Mouse (Mus musculus) intestine, embryonic 14.5 days (tissue): ENCODE data around the gene 2200002D01Rik. TPM values are rescaled to one million over a fixed set of nuclear protein-coding genes. Genes with fewer than 3 reads are reported as not detected.

Source experiments
- ATAC-seq: fragments of 200-750 bp; cut with Nextera tagmentation; replicated peaks from 2 replicates; pipeline ENCODE4 v1.8.0; 2017; ENCODE audit warnings: low read depth, moderate number of reproducible peaks, moderate TSS enrichment, moderate library complexity; ENCODE audit not compliant: low FRiP score, low TSS enrichment
- DNase-seq: peaks from one replicate; pipeline ENCODE4 v3.0.0-alpha.2; 2018; ENCODE audit warnings: low spot score
- H3K27ac ChIP-seq: fragments of 300-500 bp; sonication (generic); 2 replicates; pipeline ENCODE4 v1.5.1; 2014; ENCODE audit warnings: low read depth, mild to moderate bottlenecking, control low read depth
- H3K27me3 ChIP-seq: fragments of 300-500 bp; sonication (generic); replicated peaks from 2 replicates; pipeline ENCODE4 v1.6.1; 2014; ENCODE audit warnings: low read length, control low read depth; ENCODE audit not compliant: control insufficient read depth, insufficient read depth
- H3K36me3 ChIP-seq: fragments of 300-500 bp; sonication (generic); 2 replicates; pipeline ENCODE4 v1.6.1; 2014; ENCODE audit warnings: low read length, control low read depth; ENCODE audit not compliant: control insufficient read depth, insufficient read depth
- H3K4me1 ChIP-seq: fragments of 300-500 bp; sonication (generic); replicated peaks from 2 replicates; pipeline ENCODE4 v1.6.1; 2014; ENCODE audit warnings: low read length, control low read depth, mixed read lengths; ENCODE audit not compliant: control insufficient read depth, insufficient read depth
- H3K4me2 ChIP-seq: fragments of 300-500 bp; sonication (generic); 2 replicates; pipeline ENCODE4 v1.6.1; 2014; ENCODE audit warnings: low read length
- H3K4me3 ChIP-seq: fragments of 300-500 bp; sonication (generic); 2 replicates; pipeline ENCODE4 v1.5.1; 2014; ENCODE audit warnings: low read depth, low read length, control low read depth, mixed read lengths
- H3K9ac ChIP-seq: fragments of 300-500 bp; sonication (generic); 2 replicates; pipeline ENCODE4 v1.6.1; 2014; ENCODE audit warnings: mild to moderate bottlenecking, low read length
- H3K9me3 ChIP-seq: fragments of 300-500 bp; sonication (generic); 2 replicates; pipeline ENCODE4 v1.6.1; 2016; ENCODE audit warnings: low read length, control low read depth; ENCODE audit not compliant: control insufficient read depth
- WGBS: fragments of 180-500 bp; shearing (Covaris S2); extraction: QIAGEN DNeasy Blood & Tissue Kit; methylation state at CpG from one replicate; pipeline ENCODE4 v1.1.7; 2014; 5-methylcytosine and 5-hydroxymethylcytosine counted together
- polyA plus RNA-seq: library from polyadenylated mRNA; unstranded; fragments of >200 nt; fragmentation: Nextera tagmentation; extraction: Ambion mirVana; gene quantifications from 2 replicates; pipeline ENCODE4 v1.2.1, GENCODE M21; 2014

Gene 2200002D01Rik
- polyA plus RNA-seq, 1 experiment from 2014 or later = 111 TPM

DNA sequence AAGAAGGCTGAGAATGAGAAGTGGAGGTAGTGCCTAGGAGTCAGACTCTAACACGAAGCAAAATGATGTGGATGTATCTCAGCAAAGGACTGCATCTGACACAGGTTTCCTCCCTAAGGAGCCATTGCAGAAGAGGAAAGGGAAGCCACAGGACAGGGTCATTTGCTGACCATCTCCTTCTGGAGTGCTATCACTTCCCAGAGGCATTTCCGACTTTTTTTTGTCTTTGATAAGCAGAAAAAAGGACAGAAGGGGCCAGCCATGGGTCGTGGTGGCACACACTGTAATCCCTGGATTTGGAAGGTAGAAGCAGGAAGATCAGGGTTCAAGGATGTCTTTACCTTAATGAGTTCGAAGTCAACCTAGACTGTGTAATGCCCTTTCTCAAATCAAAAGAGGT lies 11.7 kb downstream of the 2200002D01Rik start:
- Histone ChIP-seq H3K27me3 (peaks cover 9% of the 10 kb centered on the region), H3K9ac (no peak overlapping the region), H3K4me2 (no peak overlapping the region), H3K9me3 (no peaks in the 10 kb centered on the region), H3K27ac (no peak overlapping the region), H3K4me3 (no peak overlapping the region), H3K36me3 (no peaks in the 10 kb centered on the region), H3K4me1 (peaks cover 10% of the 10 kb centered on the region)
- WGBS = 76% methylated on average over 4 of the region's 4 CpGs
- DNase-seq = no peak
- no peak for ATAC-seq

DNA sequence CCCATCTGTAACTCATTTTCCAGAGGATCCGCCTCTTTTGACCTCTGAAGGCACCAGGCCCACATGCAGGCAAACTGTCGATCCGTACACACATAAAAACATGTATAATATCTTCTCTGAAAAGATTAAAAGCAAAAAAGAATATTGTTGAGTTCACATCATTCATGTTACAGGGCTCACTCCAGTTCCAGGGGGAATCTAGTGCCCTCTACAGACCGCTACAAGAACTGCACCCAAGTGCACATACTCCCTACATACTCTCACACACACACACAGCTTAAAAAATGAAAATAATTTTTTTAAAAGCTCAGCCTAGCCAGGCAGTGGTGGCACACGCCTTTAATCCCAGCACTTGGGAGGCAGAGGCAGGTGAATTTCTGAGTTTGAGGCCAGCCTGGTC lies 13.6 kb downstream of the 2200002D01Rik start:
- 77% methylated on average over 5 of the region's 5 CpGs for WGBS
- ATAC-seq (no peak), DNase-seq (no peak)
- H3K4me2 ChIP-seq = no peak overlapping the region
- H3K4me1 ChIP-seq = peaks cover 10% of the 10 kb centered on the region
- H3K4me3 ChIP-seq = no peak overlapping the region
- H3K36me3 ChIP-seq = no peaks in the 10 kb centered on the region
- no peaks in the 10 kb centered on the region for H3K9me3 ChIP-seq
- H3K27ac ChIP-seq = no peak overlapping the region
- no peak overlapping the region for H3K9ac ChIP-seq
- H3K27me3 ChIP-seq = peaks cover 18% of the 10 kb centered on the region

DNA sequence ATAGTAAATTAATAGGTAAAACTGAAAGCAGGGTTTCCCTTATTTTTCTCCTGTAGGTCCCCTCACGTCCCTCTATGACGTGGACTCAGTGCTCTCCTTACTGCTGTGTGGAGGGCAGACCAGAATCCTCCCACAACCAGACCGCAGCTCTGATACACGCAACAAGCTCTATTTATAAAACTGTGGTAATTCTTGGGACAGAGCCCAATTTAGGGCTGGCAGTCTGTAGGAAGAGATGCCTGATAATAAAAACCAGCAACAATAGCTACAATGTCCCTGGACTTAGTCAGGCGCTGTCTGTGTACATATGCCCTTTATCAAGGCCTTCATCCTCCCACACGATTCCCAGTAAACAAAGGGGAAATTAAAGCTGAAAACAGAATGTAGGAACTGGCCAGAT lies 14.5 kb downstream of the 2200002D01Rik start:
- no peak overlapping the region for H3K27ac ChIP-seq
- peaks cover 18% of the 10 kb centered on the region for H3K27me3 ChIP-seq
- DNase-seq = no peak
- ATAC-seq = no peak
- H3K9ac ChIP-seq = no peak overlapping the region
- H3K4me2 ChIP-seq = no peak overlapping the region
- peaks cover under 1% of the 10 kb centered on the region; the same call in 1 of the 2 replicates for H3K4me1 ChIP-seq
- H3K4me3 ChIP-seq = no peak overlapping the region
- H3K36me3 ChIP-seq = no peaks in the 10 kb centered on the region
- WGBS = 42% methylated on average over 6 of the region's 6 CpGs
- H3K9me3 ChIP-seq = no peaks in the 10 kb centered on the region

DNA sequence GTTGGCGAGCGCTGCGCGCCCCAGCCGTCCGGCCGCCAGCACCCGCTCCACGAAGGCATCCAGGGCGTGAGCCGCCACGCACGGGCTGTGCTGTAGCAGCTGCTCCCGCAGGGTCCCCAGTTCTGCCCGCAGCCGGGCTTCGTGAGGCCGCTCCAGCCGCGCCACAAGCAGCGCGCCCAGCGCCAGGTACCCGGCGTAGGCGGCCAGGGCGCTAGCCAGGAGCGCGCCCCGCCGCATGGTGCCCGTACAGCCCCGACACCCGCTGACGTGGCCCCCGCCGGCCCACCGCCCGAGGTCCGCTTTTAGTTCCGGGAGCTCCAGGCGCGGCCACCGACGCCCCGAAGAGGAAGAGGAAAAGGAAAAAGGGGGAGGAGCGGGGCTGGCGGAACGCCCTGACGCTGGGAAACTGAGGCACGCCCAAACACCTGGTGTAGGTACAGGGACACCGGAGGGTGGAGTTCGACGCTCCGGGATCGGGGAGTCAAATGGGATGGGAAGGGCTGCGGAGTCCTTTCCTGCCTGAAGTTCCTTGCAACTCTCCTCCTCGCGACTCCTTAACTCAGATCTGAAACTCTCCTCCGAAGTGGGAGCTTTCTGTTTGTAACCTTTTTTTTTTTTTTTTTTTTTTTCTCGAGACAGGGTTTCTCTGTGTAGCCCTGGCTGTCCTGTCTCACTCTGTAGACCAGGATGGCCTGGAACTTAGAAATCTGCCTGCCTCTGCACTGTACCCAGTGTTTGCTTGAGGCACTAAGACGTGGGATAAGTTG lies 15.8 kb downstream of the 2200002D01Rik start, which contains the start of gene Kcnk6:
TSS of gene Kcnk6 (minus strand) at position 269 of the 767 bp plus-strand sequence.
- Histone ChIP-seq H3K36me3 (no peaks in the 10 kb centered on the region), H3K9ac (peak within 1 kb of the TSS; percentile 65), H3K4me3 (peak within 1 kb of the TSS; percentile 52), H3K4me2 (peak within 1 kb of the TSS; percentile 95), H3K27ac (no peak within 1 kb of the TSS), H3K9me3 (no peaks in the 10 kb centered on the region), H3K27me3 (peaks cover 18% of the 10 kb centered on the region), H3K4me1 (no peaks in the 10 kb centered on the region)
- DNase-seq (no peak), ATAC-seq (peak; percentile 65)
- WGBS = 1% methylated on average over 62 of the region's 62 CpGs

DNA sequence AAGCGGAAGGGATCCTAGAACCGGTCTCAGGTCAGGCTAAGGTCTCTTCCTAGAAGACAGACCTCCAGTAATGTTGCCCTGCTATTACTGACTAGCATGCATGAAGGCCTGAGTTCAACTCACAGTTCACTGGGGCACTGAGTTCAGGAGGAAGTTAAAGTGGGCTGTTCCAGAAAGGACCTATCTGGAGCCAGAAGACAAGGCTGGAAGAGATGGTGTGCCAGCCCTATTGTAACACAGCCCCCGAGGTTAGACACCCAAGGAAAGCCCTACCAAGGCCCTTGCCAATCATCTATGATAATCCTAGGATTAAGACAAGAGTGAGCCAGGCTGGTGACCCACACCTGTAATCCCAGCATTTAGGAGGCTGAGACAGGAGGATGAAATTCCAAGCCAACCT lies 16.7 kb downstream of the 2200002D01Rik start:
- no peaks in the 10 kb centered on the region for H3K4me1 ChIP-seq
- ATAC-seq = no peak
- H3K9me3 ChIP-seq = no peaks in the 10 kb centered on the region
- 59% methylated on average over 3 of the region's 3 CpGs for WGBS
- no peak for DNase-seq
- no peak overlapping the region for H3K9ac ChIP-seq
- peak overlapping the region; percentile 52 for H3K4me3 ChIP-seq
- H3K27me3 ChIP-seq = peaks cover 18% of the 10 kb centered on the region
- H3K4me2 ChIP-seq = peak overlapping the region; percentile 95
- H3K27ac ChIP-seq = no peak overlapping the region
- H3K36me3 ChIP-seq = no peaks in the 10 kb centered on the region

DNA sequence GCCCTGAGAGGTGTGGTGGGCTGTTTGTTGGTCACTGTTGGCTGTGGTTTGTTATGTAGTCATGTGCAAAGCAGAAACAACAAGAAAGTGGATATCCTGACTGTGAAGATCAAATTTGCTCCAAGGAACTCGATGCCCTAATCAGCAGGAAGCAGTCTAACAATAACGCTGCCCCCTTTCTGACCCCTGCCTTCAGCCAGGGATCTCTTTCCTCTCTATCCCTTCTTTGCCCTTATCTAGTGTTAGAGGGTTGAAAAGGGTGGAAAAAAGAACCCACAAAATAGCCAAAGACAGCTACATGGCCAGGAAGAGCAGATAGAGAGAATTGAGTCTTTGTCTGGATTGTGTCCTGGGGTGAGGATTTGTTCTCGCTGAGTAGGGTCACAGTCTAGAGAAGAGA lies 17.7 kb downstream of the 2200002D01Rik start:
- Histone ChIP-seq H3K4me1 (no peaks in the 10 kb centered on the region), H3K36me3 (no peaks in the 10 kb centered on the region), H3K4me2 (no peak overlapping the region), H3K4me3 (no peak overlapping the region), H3K9ac (no peak overlapping the region), H3K27me3 (peaks cover 18% of the 10 kb centered on the region), H3K9me3 (no peaks in the 10 kb centered on the region), H3K27ac (no peak overlapping the region)
- WGBS = 47% methylated on average over 3 of the region's 3 CpGs
- DNase-seq (no peak), ATAC-seq (no peak)

DNA sequence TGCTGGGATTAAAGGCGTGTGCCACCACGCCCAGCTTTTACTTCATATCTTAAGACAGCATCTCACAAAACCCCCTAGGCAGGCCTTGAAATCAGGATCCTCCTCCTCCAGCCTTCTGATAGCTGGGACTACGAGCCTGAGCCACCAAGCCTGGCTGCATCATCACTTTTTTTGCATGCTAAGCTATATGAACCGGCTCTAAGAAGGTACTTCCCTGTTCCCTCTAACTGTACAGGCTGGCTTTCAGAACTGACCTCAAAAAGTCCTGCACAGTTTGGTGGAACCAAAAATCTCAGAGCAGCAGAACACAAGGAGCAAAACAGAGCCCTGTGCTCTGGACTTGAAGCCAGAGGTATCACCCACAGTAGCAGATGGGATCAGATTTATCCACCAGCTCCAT lies 20.1 kb downstream of the 2200002D01Rik start:
- Histone ChIP-seq H3K27ac (no peak overlapping the region), H3K9ac (no peak overlapping the region), H3K27me3 (peaks cover 16% of the 10 kb centered on the region), H3K4me1 (no peaks in the 10 kb centered on the region; the same call in 1 of the 2 replicates), H3K36me3 (no peaks in the 10 kb centered on the region), H3K4me3 (no peak overlapping the region), H3K4me2 (no peak overlapping the region), H3K9me3 (no peaks in the 10 kb centered on the region)
- ATAC-seq = no peak
- DNase-seq = no peak
- 76% methylated on average over 4 of the region's 4 CpGs for WGBS

DNA sequence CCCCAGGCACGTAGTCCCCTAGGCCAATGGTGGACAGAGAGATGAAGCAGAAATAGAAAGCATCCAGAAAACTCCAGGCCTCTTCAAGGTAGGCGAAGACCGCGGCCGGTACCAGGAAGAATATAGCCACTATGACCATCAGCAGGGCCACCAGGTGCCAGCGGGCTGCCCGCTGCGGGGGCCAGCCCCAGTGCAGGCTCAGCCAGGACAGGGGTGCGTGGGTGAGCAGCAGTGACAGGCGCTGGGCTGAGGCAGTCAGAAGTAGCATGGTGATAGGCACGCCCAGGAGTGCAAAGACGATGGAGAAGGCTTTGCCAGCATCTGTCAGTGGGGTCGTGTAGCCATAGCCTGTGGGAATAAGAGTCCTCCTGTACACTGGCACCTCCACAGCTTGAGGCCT lies 22.7 kb downstream of the 2200002D01Rik start:
- no peak overlapping the region for H3K4me3 ChIP-seq
- H3K27me3 ChIP-seq = no peaks in the 10 kb centered on the region
- ATAC-seq = no peak
- no peaks in the 10 kb centered on the region; the same call in 1 of the 2 replicates for H3K4me1 ChIP-seq
- WGBS = 70% methylated on average over 13 of the region's 13 CpGs
- no peaks in the 10 kb centered on the region for H3K9me3 ChIP-seq
- H3K27ac ChIP-seq = no peak overlapping the region
- no peak overlapping the region for H3K9ac ChIP-seq
- no peak overlapping the region for H3K4me2 ChIP-seq
- DNase-seq = no peak
- H3K36me3 ChIP-seq = no peaks in the 10 kb centered on the region
